Mouse (Mus musculus) E14TG2a.4 (cell line): ENCODE measurements around the gene Ldlrad3.

Experiments
- CTCF ChIP-seq: conservative IDR thresholded peaks from 2 replicates; pipeline ENCODE4 v1.5.1; 2014; ENCODE audit warnings: low read length
- NANOG ChIP-seq: IDR thresholded peaks from 2 replicates; pipeline ENCODE4 v1.6.1; 2014; ENCODE audit warnings: borderline replicate concordance, low read length, mixed read lengths

- TF ChIP-seq CTCF (peak; percentile 88), NANOG (no peak)
Observed at GRCm38 (mm10) chr2:102091516-102092350, 94.5 kb downstream of the Ldlrad3 start.
